Mouse (Mus musculus) adrenal gland, postnatal 4 days (tissue): ENCODE data around the gene Evi5l. TPM values are rescaled to one million over a fixed set of nuclear protein-coding genes. Genes with fewer than 3 reads are reported as not detected.

ENCODE experiments used
- total RNA-seq, 2 experiments: library from RNA; stranded (reverse); gene quantifications; 2 replicates each; pipeline ENCODE4 v1.2.3; 2021

Gene Evi5l
- total RNA-seq, 2 experiments from 2014 or later = 46.2 to 47.0 TPM

Other genes starting within 250 kb of the Evi5l start
- gene Cd209b, start 239.7 kb upstream of the Evi5l start, total RNA-seq = under 1 TPM; 0.42 to 0.59 TPM
- not detected for gene Cd209c, start 211.8 kb upstream of the Evi5l start, total RNA-seq
- 1 to 10 TPM; 1.0 to 2.1 TPM for gene Cd209f, start 60.7 kb upstream of the Evi5l start, total RNA-seq
- gene Cd209g, start 32.5 kb upstream of the Evi5l start, total RNA-seq = under 1 TPM in 1 of 2 experiments, not detected in 1; 0.54 TPM
- gene Prr36, start 50.9 kb downstream of the Evi5l start, total RNA-seq = 10 to 100 TPM in 1 of 2 experiments, 1 to 10 TPM in 1; 9.6 to 10.6 TPM
- gene Lrrc8e, start 60.3 kb downstream of the Evi5l start, total RNA-seq = 10 to 100 TPM; 13.6 to 15.2 TPM
- 100 to 1,000 TPM; 121 to 129 TPM for gene Map2k7, start 72.2 kb downstream of the Evi5l start, total RNA-seq
- gene Gm49320, start 72.3 kb downstream of the Evi5l start, total RNA-seq = 1 to 10 TPM; 4.4 to 6.0 TPM
- gene Tgfbr3l, start 81.6 kb downstream of the Evi5l start, total RNA-seq = 10 to 100 TPM; 42.4 to 49.1 TPM
- 10 to 100 TPM; 35.5 to 37.3 TPM for gene Snapc2, start 86.5 kb downstream of the Evi5l start, total RNA-seq
- 10 to 100 TPM; 25.9 to 42.7 TPM for gene Ctxn1, start 92.7 kb downstream of the Evi5l start, total RNA-seq
- 100 to 1,000 TPM; 128 to 140 TPM for gene Timm44, start 109.3 kb downstream of the Evi5l start, total RNA-seq
- 10 to 100 TPM; 22.7 to 26.9 TPM for gene Ccl25, start 158.6 kb downstream of the Evi5l start, total RNA-seq
- gene Elavl1, start 158.8 kb downstream of the Evi5l start, total RNA-seq = 10 to 100 TPM; 86.6 to 95.6 TPM